Mouse (Mus musculus): ENCODE measurements at regions not wholly inside any gene's neighbourhood (a gene's known extent, or its start where the extent isn't known, plus 50 kb on each side); places are given as distances from the start of the nearest gene placed in this dataset.

GRCm38 (mm10) chr2:79010273-79010672, 142.3 kb downstream of the Ube2e3 start:
- Histone ChIP-seq H3K4me2 (ENCODE audit: insufficient read depth, low read depth, poor library complexity, severe bottlenecking) (no peak overlapping the region), H3K79me2 (replicated peaks; ENCODE audit: control insufficient read depth, extremely low read depth, insufficient read depth, poor library complexity, severe bottlenecking) (peaks cover 3% of the 10 kb centered on the region; the same call in 1 of the 2 replicates), H3K9me3 (replicated peaks; ENCODE audit: low read length) (peaks cover 13% of the 10 kb centered on the region), H3K36me3 (replicated peaks in 1 of 2; ENCODE audit: control insufficient read depth in 1 of 2, insufficient read depth in 1 of 2, low read length in 1 of 2) (peaks cover 6 to 7% of the 10 kb centered on the region in 2 experiments), H3K27ac (ENCODE audit: insufficient read depth, low read depth) (0 out of 2 replicates have a peak overlapping the region, but pooled peaks have one; percentile 28), H3K27me3 (replicated peaks) (no peaks in the 10 kb centered on the region), H3K4me3 (replicated peaks in 1 of 3; ENCODE audit: low read depth in 2 of 3, low read length in 2 of 3, poor library complexity in 1 of 3) (no peak overlapping the region), H3K9ac (ENCODE audit: insufficient read depth, low read depth) (no peak overlapping the region), H3K4me1 (ENCODE audit: control insufficient read depth in 1 of 2, insufficient read depth in 2 of 2) (peaks cover 7 to 15% of the 10 kb centered on the region in 2 experiments)
- no peak for DNase-seq (ENCODE audit: extremely low read depth)
- dilution Hi-C loops (cut with MboI; ENCODE audit: extremely low pct_ligation_motif_present, extremely low pct_unique_long_range_greater_than_20kb, low sequenced_read_pairs) (no loop called here), in situ Hi-C loops (cut with MboI; ENCODE audit: low pct_ligation_motif_present, low pct_unique_long_range_greater_than_20kb, low sequenced_read_pairs) (no loop called here)
- TF ChIP-seq CHD1 (IDR thresholded peaks at IDR 0.05; ENCODE audit: low read depth, low read length): no peak
- no peak for TF ChIP-seq CTCF (conservative IDR thresholded peaks at IDR 0.05 in 1 of 2, IDR thresholded peaks at IDR 0.05 in 1 of 2; ENCODE audit: low read depth in 2 of 2, low read length in 2 of 2)
- no peak for TF ChIP-seq GABPA (IDR thresholded peaks at IDR 0.05; ENCODE audit: insufficient replicate concordance, low read depth, low read length)
- no peak for TF ChIP-seq MXI1 (IDR thresholded peaks at IDR 0.05; ENCODE audit: low read depth, low read length)
- TF ChIP-seq JUN (IDR thresholded peaks at IDR 0.05; ENCODE audit: insufficient read depth, low read depth, low read length): no peak
- no peak; the same call in 1 of the 2 replicates for TF ChIP-seq IRF4 (IDR thresholded peaks at IDR 0.05; ENCODE audit: low read depth, low read length)
- TF ChIP-seq UBTF (IDR thresholded peaks at IDR 0.05; ENCODE audit: low read depth, low read length): no peak

GRCm38 (mm10) chr2:79018732-79019423, 151.0 kb downstream of the Ube2e3 start:
- no peaks in the 10 kb centered on the region for H3K27me3 ChIP-seq (replicated peaks)
- H3K36me3 ChIP-seq (replicated peaks in 1 of 2; ENCODE audit: control insufficient read depth in 1 of 2, insufficient read depth in 1 of 2, low read length in 1 of 2): peaks cover 6 to 7% of the 10 kb centered on the region in 2 experiments
- H3K4me2 ChIP-seq (ENCODE audit: insufficient read depth, low read depth, poor library complexity, severe bottlenecking): peak overlapping the region; percentile 55
- dilution Hi-C loops (cut with MboI; ENCODE audit: extremely low pct_ligation_motif_present, extremely low pct_unique_long_range_greater_than_20kb, low sequenced_read_pairs): no loop called here
- H3K4me3 ChIP-seq (replicated peaks in 1 of 3; ENCODE audit: low read depth in 2 of 3, low read length in 2 of 3, poor library complexity in 1 of 3): no peak overlapping the region
- H3K27ac ChIP-seq (ENCODE audit: insufficient read depth, low read depth): peak overlapping the region; percentile 94
- peaks cover 31 to 66% of the 10 kb centered on the region in 2 experiments for H3K4me1 ChIP-seq (ENCODE audit: control insufficient read depth in 1 of 2, insufficient read depth in 2 of 2)
- peak; percentile 86 for DNase-seq (ENCODE audit: extremely low read depth)
- H3K9ac ChIP-seq (ENCODE audit: insufficient read depth, low read depth): no peak overlapping the region
- H3K9me3 ChIP-seq (replicated peaks; ENCODE audit: low read length): peaks cover 15% of the 10 kb centered on the region
- in situ Hi-C loops (cut with MboI; ENCODE audit: low pct_ligation_motif_present, low pct_unique_long_range_greater_than_20kb, low sequenced_read_pairs): no loop called here
- no peaks in the 10 kb centered on the region for H3K79me2 ChIP-seq (replicated peaks; ENCODE audit: control insufficient read depth, extremely low read depth, insufficient read depth, poor library complexity, severe bottlenecking)
- TF ChIP-seq GABPA (IDR thresholded peaks at IDR 0.05; ENCODE audit: insufficient replicate concordance, low read depth, low read length) (no peak), JUND (conservative IDR thresholded peaks at IDR 0.05; ENCODE audit: low read depth, low read length) (peak; percentile 81), CHD2 (IDR thresholded peaks at IDR 0.05; ENCODE audit: low read length) (peak; percentile 90), RAD21 (IDR thresholded peaks at IDR 0.05; ENCODE audit: low read depth, low read length) (peak; percentile 30), MAZ (IDR thresholded peaks at IDR 0.05; ENCODE audit: low read depth, low read length) (peak; percentile 78; the same call in 1 of the 2 replicates), E2F4 (IDR thresholded peaks at IDR 0.05; ENCODE audit: insufficient replicate concordance, low read depth, low read length) (peak; percentile 72; the same call in 1 of the 2 replicates), MYC (IDR thresholded peaks at IDR 0.05; ENCODE audit: low read depth, low read length) (peak; percentile 92), MXI1 (IDR thresholded peaks at IDR 0.05; ENCODE audit: low read depth, low read length) (no peak), SIN3A (IDR thresholded peaks at IDR 0.05; ENCODE audit: low read length) (peak; percentile 72; the same call in 1 of the 2 replicates), JUN (IDR thresholded peaks at IDR 0.05; ENCODE audit: insufficient read depth, low read depth, low read length) (peak; percentile 80), ZKSCAN1 (IDR thresholded peaks at IDR 0.05; ENCODE audit: borderline replicate concordance, low read depth, low read length) (no peak), ETS1 (conservative IDR thresholded peaks at IDR 0.05; ENCODE audit: low read depth, low read length) (peak; percentile 90), ZC3H11A (IDR thresholded peaks at IDR 0.05; ENCODE audit: low read depth, low read length) (no peak), MAFK (IDR thresholded peaks at IDR 0.05; ENCODE audit: insufficient replicate concordance, low read length) (peak; percentile 68; the same call in 1 of the 2 replicates), TBP (conservative IDR thresholded peaks at IDR 0.05; ENCODE audit: low read depth, low read length) (peak; percentile 85), CTCF (conservative IDR thresholded peaks at IDR 0.05 in 1 of 2, IDR thresholded peaks at IDR 0.05 in 1 of 2; ENCODE audit: low read depth in 2 of 2, low read length in 2 of 2) (no peak), NELFE (IDR thresholded peaks at IDR 0.05; ENCODE audit: low read depth, low read length) (no peak), ZMIZ1 (IDR thresholded peaks at IDR 0.05; ENCODE audit: low read depth, low read length) (no peak), NRF1 (IDR thresholded peaks at IDR 0.05; ENCODE audit: low read depth, low read length) (no peak), RCOR1 (conservative IDR thresholded peaks at IDR 0.05; ENCODE audit: low read depth, low read length) (peak; percentile 96), MAX (IDR thresholded peaks at IDR 0.05; ENCODE audit: low read length) (peak; percentile 79), SMC3 (IDR thresholded peaks at IDR 0.05; ENCODE audit: low read depth, low read length) (peak; percentile 26; the same call in 1 of the 2 replicates), POLR2A (IDR thresholded peaks at IDR 0.05; ENCODE audit: low read depth, low read length) (no peak), BHLHE40 (IDR thresholded peaks at IDR 0.05; ENCODE audit: low read depth, low read length) (peak; percentile 86), ZNF384 (IDR thresholded peaks at IDR 0.05; ENCODE audit: low read depth, low read length) (peak; percentile 37; the same call in 1 of the 2 replicates), ELF1 (IDR thresholded peaks at IDR 0.05; ENCODE audit: low read depth, low read length) (peak; percentile 39; the same call in 1 of the 2 replicates), USF1 (IDR thresholded peaks at IDR 0.05; ENCODE audit: low read depth, low read length) (no peak), UBTF (IDR thresholded peaks at IDR 0.05; ENCODE audit: low read depth, low read length) (no peak)
